Mouse (Mus musculus) fibroblast of lung, adult 2 months (primary cell): Measurements from ENCODE around the gene Kmt2b.

Experiments
- DNase-seq: peaks from one replicate; pipeline ENCODE4 v3.0.0-alpha.2; 2011; ENCODE audit warnings: low read depth

Kmt2b gene

GRCm38 (mm10) chr7:30564970-30565571 is 23.5 kb downstream of the Kmt2b start, which contains the start of gene Igflr1:
TSS of gene Igflr1 (plus strand) at chr7:30565427.
- DNase-seq, result no peak

- no peak for DNase-seq
These were observed 24.6 kb downstream of the Kmt2b start for GRCm38 (mm10) chr7:30563906-30564280.

- DNase-seq, result peak; percentile 95
These were observed 25.2 kb downstream of the Kmt2b start, which contains the start of the genes U2af1l4, Gm49396 and Psenen for GRCm38 (mm10) chr7:30563117-30563905. TSS of gene U2af1l4 (plus strand) at chr7:30563301. TSS of gene Gm49396 (plus strand) at chr7:30563344. TSS of gene Psenen (minus strand) at chr7:30563627.

- peak; percentile 28 for DNase-seq
These were observed 25.9 kb downstream of the Kmt2b start for GRCm38 (mm10) chr7:30562526-30563116.

- no peak for DNase-seq
These were observed 28.2 kb downstream of the Kmt2b start for GRCm38 (mm10) chr7:30560296-30560695.

- peak; percentile 100 for DNase-seq
These were observed 29.0 kb downstream of the Kmt2b start, which contains the start of gene Lin37 for GRCm38 (mm10) chr7:30559443-30559954. TSS of gene Lin37 (minus strand) at chr7:30559838.

DNA sequence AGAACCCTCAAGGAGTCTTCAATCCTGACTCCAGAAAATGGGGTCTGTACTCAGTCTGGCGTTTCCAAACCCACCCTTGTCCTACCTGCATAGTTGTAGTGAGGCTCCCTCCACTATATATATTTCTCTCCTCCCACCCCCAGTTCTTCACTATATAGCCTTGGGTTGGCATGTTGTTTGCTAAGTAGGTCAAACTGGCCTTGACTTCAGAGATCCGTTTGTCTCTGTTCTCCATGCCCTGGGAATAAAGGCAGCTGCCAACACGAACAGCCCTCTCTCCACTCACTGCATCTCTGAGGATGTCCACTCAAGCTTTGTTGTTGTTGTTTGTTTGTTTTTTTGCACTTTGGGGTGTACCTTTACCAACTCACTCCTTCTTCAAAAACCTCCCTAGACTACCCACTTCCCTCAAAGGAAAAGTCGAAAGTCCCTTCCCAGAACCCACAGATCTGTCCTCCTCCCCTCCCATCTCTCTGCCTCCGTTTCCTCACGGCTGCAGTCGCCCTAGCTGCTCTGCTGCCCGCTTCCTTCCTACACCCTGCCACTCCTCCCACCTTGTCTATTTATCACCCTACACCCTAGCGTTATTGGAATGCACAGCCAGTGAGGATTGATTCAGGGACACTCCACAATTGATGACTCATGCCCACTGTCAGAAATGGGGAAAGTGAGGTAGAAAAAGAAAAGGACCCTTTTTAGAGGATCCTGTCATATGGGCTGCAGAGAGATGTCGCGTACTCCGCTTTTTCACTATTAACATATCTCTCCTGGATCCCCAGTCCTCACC is 29.7 kb downstream of the Kmt2b start:
- no peak for DNase-seq

DNA sequence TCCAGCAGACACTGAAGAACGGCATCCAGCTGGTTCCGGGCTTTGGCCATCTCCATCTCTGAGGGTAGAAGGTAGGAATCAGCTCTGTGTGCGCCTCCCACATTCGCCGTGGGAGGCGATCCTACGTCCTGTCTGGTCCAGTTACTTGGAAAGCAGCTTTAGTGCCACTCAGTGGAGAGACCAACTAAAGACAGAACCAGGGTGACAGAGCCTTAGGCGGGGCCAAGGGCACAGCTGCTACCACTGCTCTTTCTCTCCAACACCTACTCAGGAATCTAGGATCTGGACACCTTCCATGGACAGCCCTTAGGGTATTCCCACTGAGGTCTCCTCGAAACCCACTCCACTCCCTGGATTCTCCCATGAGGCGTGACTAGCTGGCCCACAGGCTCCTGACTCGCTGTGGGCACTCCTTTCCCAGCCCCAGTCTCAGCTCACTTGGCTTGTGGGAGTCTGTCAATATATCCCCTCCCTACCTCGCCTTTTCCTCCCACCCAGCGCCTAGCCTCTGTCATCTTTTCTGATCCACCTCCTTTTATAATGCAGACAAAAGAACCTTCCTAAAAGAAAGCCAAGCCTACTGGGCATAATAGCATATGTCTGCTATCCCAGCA is 30.5 kb downstream of the Kmt2b start:
- DNase-seq, result no peak

DNA sequence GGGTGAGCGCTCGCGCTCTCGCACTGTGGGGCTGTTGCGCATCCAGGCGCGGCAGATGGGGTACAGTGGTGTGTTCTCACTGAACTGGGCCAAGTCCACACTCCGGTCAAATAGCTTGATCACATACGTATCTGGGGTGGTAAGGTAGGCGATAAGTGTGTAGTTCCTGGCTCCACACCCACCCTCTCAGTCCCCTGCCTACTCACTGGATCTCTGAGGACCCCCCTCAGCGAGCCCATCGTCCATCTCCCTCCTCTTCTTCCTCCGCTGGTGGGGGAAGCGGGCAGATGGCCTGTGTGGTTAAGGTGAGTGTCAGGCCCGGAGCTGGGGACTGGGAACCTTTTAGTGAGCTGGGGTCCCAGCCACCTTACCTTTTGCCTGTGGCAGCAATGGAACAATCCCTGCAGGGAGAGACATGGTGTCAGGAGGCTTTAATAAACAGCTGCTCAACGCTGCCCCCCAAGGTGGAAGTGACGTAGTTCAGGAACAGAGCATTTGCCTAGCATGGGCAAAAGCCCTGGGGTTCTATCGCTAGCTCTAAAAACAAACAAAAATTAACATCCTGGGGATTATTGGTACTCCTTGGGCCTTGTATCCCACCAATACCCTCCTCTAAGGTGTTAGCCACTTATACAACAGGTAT is 31.5 kb downstream of the Kmt2b start:
- DNase-seq, result no peak

DNA sequence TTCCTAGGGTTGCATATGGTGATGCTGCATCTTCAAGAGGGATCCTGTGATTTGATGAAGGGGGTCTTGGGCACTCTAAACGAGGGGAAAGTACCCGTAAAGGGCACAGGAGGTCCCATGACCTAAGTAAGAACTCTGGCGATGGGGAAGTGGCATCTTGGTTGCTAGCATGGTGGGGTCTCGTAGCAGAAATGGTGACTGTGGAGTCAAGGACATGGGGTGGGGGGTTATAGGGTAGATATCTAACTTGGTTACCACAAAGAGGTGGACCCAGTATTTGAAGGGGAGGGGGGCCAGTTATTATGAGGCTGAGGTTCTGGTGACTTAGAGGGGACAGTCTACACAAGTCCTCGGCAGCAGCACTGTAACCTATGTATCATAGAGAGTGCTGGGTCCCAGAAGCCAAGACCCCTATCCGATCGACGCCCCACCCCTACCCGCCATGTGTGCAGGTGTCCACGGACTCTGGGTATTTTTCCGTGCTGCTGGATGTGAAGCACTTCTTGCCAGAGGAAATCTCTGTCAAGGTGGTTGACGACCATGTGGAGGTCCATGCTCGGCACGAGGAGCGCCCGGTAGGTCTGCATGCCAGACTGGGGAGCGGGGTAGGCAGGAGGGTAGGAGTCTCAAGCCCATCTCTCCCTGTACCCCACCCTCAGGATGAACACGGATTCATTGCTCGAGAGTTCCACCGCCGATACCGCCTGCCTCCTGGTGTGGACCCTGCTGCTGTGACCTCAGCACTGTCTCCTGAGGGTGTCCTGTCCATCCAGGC is 34.5 kb downstream of the Kmt2b start:
- DNase-seq, result no peak

DNA sequence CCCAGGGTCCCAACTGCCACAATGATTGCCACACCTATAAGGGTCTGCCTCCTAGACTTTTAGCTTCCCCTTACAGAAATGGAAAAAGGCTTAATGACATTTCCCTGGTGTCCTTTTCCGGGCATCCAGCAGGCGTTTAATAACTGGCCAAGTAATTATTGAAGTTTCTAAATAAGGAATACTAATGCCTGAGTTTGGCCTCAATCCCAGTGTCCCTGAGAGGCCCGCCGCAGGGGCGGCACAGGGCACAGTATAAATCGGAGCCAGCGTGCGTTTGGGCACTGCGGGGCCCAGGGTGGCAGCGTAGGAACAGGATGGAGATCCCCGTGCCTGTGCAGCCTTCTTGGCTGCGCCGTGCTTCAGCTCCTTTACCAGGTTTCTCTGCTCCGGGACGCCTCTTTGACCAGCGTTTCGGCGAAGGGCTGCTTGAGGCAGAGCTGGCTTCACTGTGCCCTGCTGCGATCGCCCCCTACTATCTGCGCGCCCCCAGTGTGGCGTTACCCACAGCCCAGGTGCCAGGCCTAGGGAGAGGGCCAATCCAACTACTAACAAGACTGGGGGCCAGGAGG is 35.4 kb downstream of the Kmt2b start:
- no peak for DNase-seq

DNA sequence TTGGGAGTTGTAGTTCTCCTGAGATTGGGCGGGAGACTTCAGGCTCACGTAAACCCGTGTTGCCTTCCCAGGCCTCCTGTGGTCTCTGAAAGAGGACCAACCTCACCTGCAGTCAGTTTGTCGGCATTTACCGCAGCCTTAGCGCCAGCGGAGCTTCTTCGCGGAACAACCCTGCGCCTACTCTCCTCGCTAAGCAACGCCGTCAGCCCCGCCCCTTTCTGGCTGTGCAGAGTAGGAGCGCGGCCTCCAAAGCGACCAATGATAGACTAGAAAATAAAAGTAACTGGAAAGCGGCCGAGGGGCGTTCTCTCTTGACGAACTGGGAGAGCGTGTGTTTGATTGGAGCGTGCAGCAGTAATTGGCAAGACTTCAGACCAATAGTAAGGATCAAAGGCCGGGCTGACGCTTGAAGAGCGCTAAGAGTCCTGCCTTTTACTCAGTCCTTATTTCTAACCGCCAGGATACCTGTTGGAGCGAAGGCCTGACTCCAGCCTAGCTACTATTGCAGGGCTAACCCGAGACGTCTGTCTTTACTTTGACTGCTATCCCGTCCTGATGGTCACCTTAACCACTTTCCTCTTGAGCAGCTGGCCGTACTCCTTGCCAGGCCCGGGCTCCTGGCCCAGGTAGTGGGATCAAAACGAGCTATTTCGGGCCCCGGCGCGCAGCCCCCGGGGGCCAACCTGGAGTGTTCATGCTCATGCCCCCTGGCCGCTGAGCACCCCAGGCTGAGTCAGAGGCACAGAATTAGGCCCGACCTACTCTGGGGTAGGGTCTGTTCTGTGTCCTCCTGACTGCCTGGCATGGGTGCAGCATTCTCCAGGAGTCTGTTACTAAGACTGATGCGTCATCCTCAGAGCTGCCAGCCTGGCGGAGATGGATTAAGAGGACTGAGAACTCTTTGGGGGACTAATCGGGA is 36.2 kb downstream of the Kmt2b start, which contains the start of the genes Hspb6 and Proser3:
TSS of gene Hspb6 (plus strand) at position 77 of the 919 bp plus-strand sequence.
TSS of gene Proser3 (minus strand) at position 198 of the 919 bp plus-strand sequence.
- peak; percentile 99 for DNase-seq

DNA sequence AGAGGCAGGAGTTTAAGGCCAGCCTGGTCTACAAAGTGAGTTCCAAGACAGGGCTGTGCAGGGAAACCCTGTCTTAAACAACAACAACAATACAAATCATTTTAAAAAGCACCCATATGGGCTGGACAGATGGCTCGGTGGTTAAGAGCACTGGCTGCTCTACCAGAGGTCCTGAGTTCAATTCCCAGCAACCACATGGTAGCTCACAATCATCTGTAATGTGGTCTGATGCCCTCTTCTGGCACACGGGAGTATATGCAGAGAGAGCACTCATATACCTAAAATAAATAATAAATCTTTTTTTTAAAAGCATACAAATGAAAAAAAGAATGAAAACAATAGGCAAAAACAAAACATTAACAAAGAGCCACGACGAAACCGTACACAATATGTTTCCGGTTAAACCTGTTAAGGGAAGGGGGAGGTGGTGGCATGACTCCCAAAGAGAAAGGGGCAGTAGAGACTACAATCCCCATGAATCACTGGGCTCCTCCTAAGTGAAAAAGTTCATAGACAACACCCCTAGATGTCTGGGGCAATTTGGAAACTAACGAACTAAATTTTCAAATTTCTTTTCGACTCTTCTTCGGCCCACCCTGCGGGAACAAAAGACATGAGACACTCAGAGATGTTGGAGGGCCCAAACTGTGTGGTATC is 37.0 kb downstream of the Kmt2b start:
- DNase-seq, result no peak

DNA sequence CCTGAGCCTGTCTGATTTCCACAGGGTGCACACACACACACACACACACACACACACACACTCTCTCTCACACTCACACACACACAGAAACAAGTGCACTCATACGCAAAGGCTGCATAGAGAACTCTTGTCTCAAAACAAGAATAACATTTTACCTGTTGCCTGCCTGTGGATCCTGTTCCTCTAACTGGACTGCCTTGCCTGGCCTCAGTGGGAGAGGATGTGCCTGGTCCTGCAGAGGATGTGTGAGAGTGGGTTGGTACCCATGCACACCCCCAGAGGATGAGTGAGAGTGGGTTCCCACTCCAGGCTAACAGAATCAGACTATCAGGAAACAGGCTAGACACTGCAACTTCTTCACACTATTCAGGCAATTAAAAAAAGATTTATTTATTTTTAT is 37.9 kb downstream of the Kmt2b start:
- no peak for DNase-seq

DNA sequence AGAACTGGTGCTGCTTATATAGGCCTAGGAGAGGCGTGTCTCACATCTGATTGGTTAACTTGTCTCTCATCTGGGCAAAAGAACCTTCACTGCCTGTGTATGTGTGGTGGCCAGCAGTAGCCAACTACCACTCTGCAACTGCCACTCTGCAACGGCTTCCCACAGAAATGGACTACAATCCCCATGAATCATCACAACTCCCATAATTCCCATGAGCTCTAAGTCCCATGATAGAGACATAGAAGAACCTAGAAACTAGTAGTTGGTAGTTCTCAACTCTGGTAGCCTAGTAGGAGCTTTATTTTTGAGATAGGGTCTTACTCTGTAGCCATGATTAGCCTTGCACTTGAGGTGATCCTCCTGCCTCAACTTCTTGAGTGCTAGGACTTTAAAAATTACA is 38.6 kb downstream of the Kmt2b start:
- no peak for DNase-seq

- no peak for DNase-seq
These were observed 44.2 kb downstream of the Kmt2b start for GRCm38 (mm10) chr7:30544327-30544726.

DNA sequence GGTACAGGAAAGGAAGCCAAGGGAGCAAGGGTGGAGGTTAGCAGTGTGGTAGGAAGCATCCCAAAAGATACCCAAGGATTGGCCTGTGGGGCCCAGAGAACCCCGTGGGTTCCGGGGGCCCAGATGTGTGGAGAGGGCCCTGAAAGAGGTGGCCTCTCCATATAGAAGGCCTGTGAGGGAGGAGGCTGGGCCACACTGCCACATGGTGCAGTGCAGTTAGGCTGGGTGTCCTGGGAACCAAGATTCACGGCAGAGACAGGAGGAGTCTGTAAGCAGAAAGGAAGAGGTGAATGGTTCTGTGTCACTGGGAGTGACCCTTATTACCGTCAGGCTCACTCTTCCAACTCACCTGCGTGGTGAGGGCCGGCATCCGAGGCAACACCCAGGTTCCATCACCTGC is 48.0 kb downstream of the Kmt2b start:
- no peak for DNase-seq
